Mouse (Mus musculus) Patski (cell line): ENCODE results near the gene Gm6351. TPM values are rescaled to one million over a fixed set of nuclear protein-coding genes. Genes with fewer than 3 reads are reported as not detected.
"Not testable (repeated sequence)": the region's sequence is repeated elsewhere in the genome, so short reads cannot be mapped to it uniquely, and the experiment has no call there.

Source experiments
- ATAC-seq: fragments of 100-300 bp; one replicate; pipeline ENCODE4 v1.8.0; 2021
- CTCF ChIA-PET: fragments of 350-600 bp; sonication (Branson Sonifier 250); formaldehyde crosslinking; loops from one replicate; lab custom pipeline; 2022; ENCODE audit warnings: inconsistent platforms; lab: Charles Lee
- POLR2A ChIA-PET: fragments of 350-600 bp; sonication (Branson Sonifier 250); formaldehyde crosslinking; loops from one replicate; lab custom pipeline; 2022; ENCODE audit warnings: antibody characterized with exemption, inconsistent platforms; lab: Charles Lee
- DNase-seq: peaks from one replicate; pipeline ENCODE4 v3.0.0-alpha.2; 2011; ENCODE audit warnings: low read depth, low spot score
- H3K27me3 ChIP-seq: fragments of 371-371 bp; one replicate; pipeline ENCODE4 v1.5.1; 2021
- in situ Hi-C: fragments of 300-500 bp; cut with MboI; formaldehyde crosslinking; loops from 3 replicates; pipeline ENCODE4 v1.11.1; 2018; ENCODE audit warnings: low pct_unique_long_range_greater_than_20kb, mixed read lengths
- polyA plus RNA-seq: library from polyadenylated mRNA; unstranded; gene quantifications from one replicate; pipeline ENCODE4 v1.2.3, GENCODE M21; 2021

Gene Gm6351
- polyA plus RNA-seq, result not detected

DNA sequence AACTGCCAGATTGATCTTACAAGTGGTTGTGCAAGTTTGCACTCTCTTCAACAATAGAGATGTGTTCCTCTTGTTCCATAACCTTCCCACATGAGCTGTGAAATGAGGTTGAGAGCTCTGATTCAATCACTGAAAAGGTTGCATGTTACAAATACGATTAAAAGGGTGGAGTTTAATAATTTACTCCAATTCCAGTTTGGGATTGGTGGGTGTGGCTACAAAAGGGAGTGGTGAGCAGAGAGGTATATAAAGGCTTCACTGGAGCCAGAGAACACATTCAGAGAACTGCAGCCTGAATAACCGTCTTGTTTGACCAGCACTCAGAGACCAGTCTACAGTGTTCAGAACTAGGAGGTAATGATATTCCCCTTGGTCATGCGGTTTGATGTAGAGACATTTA lies at the start of gene Gm6351:
Gene Gm6351 (plus strand): TSS at position 301 of the 400 bp plus-strand sequence.
- H3K27me3 ChIP-seq, CTCF ChIA-PET, POLR2A ChIA-PET, ATAC-seq, in situ Hi-C loops, DNase-seq: not testable (repeated sequence)

DNA sequence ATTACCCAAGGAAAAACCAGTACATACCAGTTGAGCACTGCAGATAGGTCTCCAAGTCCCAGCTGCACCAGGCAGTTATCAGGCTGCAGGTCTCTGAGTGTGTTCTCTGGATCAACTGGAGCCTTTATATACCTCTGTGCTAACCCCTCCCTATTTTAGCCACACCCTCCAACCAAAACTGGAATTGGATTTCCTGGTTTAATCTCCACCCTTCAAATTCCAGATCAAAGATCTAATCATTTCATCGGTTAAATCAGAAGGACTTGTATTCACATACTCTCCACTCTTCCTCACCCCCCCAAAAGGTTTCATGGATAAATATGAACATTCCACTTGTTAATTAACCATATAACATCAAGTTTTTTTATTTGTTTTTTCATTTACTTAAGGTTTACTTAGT lies 5.7 kb upstream of the Gm6351 start, which contains the start of gene BC061212:
Gene BC061212 (minus strand): TSS at position 101 of the 400 bp plus-strand sequence.
- DNase-seq, ATAC-seq, H3K27me3 ChIP-seq, POLR2A ChIA-PET, CTCF ChIA-PET, in situ Hi-C loops: not testable (repeated sequence)

Other genes with a start within 250 kb of the Gm6351 start
- not detected for gene Gm7792, start 232.6 kb upstream of the Gm6351 start, polyA plus RNA-seq
- gene Gm16429, start 147.3 kb upstream of the Gm6351 start, polyA plus RNA-seq, result not detected
- not detected for gene BC061212, start 5.8 kb upstream of the Gm6351 start, polyA plus RNA-seq
- not detected for gene Gm3106, start 141.6 kb downstream of the Gm6351 start, polyA plus RNA-seq
- not detected for gene A430089I19Rik, start 230.4 kb downstream of the Gm6351 start, polyA plus RNA-seq
- gene Gm6502, start 238.1 kb downstream of the Gm6351 start, polyA plus RNA-seq, result not detected